Mouse (Mus musculus) heart, embryonic 11.5 days (tissue): ENCODE results near the gene Rnf150. TPM values are rescaled to one million over a fixed set of nuclear protein-coding genes. Genes with fewer than 3 reads are reported as not detected.

Experiments
- ATAC-seq: fragments of 200-750 bp; cut with Nextera tagmentation; replicated peaks from 2 replicates; pipeline ENCODE4 v1.8.0; 2017; ENCODE audit warnings: moderate library complexity; ENCODE audit not compliant: insufficient number of reproducible peaks, low FRiP score, low TSS enrichment
- H3K27ac ChIP-seq: fragments of 300-500 bp; sonication (generic); 2 replicates; pipeline ENCODE4 v1.5.1; 2014; ENCODE audit warnings: mild to moderate bottlenecking, low read depth, low read length
- H3K27me3 ChIP-seq: fragments of 300-500 bp; sonication (generic); 2 replicates; pipeline ENCODE4 v1.6.1; 2014; ENCODE audit warnings: mild to moderate bottlenecking, low read length, mixed read lengths; ENCODE audit not compliant: control insufficient read depth, insufficient read depth
- H3K36me3 ChIP-seq: fragments of 300-500 bp; sonication (generic); 2 replicates; pipeline ENCODE4 v1.6.1; 2014; ENCODE audit warnings: mild to moderate bottlenecking, low read length, moderate library complexity, mixed read lengths; ENCODE audit not compliant: control insufficient read depth, insufficient read depth
- H3K4me1 ChIP-seq: fragments of 300-500 bp; sonication (generic); 2 replicates; pipeline ENCODE4 v1.6.1; 2014; ENCODE audit warnings: low read length; ENCODE audit not compliant: control insufficient read depth, insufficient read depth
- H3K4me2 ChIP-seq: fragments of 300-500 bp; sonication (generic); 2 replicates; pipeline ENCODE4 v1.6.1; 2014; ENCODE audit warnings: mild to moderate bottlenecking, moderate library complexity
- H3K4me3 ChIP-seq: fragments of 300-500 bp; sonication (generic); 2 replicates; pipeline ENCODE4 v1.5.1; 2014; ENCODE audit warnings: low read depth, low read length
- H3K9ac ChIP-seq: fragments of 300-500 bp; sonication (generic); 2 replicates; pipeline ENCODE4 v1.6.1; 2014; ENCODE audit warnings: mild to moderate bottlenecking, low read depth, low read length, moderate library complexity
- H3K9me3 ChIP-seq: fragments of 300-500 bp; sonication (generic); replicated peaks from 2 replicates; pipeline ENCODE4 v1.6.1; 2016; ENCODE audit warnings: low read length; ENCODE audit not compliant: control insufficient read depth
- WGBS: fragments of 180-500 bp; shearing (Covaris S2); extraction: QIAGEN DNeasy Blood & Tissue Kit; methylation state at CpG from one replicate; pipeline ENCODE4 v1.1.7; 2014; ENCODE audit not compliant: insufficient replicate concordance; 5-methylcytosine and 5-hydroxymethylcytosine counted together
- polyA plus RNA-seq: library from polyadenylated mRNA; unstranded; fragments of >200 nt; fragmentation: Nextera tagmentation; extraction: Ambion mirVana; gene quantifications from 2 replicates; pipeline ENCODE4 v1.2.1, GENCODE M21; 2014

The Rnf150 gene
- polyA plus RNA-seq, result 0.62 and 1.1 TPM in 2 replicates

GRCm38 (mm10) chr8:82863041-82863744, at the start of gene Rnf150:
Rnf150 (plus strand) TSS chr8:82863356.
- peak within 1 kb of the TSS; percentile 87 for H3K4me2 ChIP-seq
- WGBS, result under 1% methylated on average over 39 of the region's 39 CpGs
- H3K4me1 ChIP-seq, result no peaks in the 10 kb centered on the region
- peak within 1 kb of the TSS; percentile 81 for H3K9ac ChIP-seq
- H3K36me3 ChIP-seq, result no peaks in the 10 kb centered on the region
- peak; percentile 65 for ATAC-seq
- H3K27me3 ChIP-seq, result 0 out of 2 replicates have a peak, but pooled peaks cover 4% of the 10 kb centered on the region
- H3K9me3 ChIP-seq, result no peaks in the 10 kb centered on the region
- peak within 1 kb of the TSS; percentile 77 for H3K4me3 ChIP-seq
- H3K27ac ChIP-seq, result peak within 1 kb of the TSS; percentile 54; the same call in 1 of the 2 replicates

GRCm38 (mm10) chr8:82826135-82827046, 36.8 kb upstream of the Rnf150 start:
- Histone ChIP-seq H3K4me3 (no peak overlapping the region), H3K27me3 (no peaks in the 10 kb centered on the region), H3K36me3 (no peaks in the 10 kb centered on the region), H3K27ac (no peak overlapping the region), H3K4me1 (no peaks in the 10 kb centered on the region), H3K9ac (no peak overlapping the region), H3K9me3 (no peaks in the 10 kb centered on the region), H3K4me2 (no peak overlapping the region)
- WGBS, result 69% methylated on average over 11 of the region's 11 CpGs
- ATAC-seq, result no peak

GRCm38 (mm10) chr8:82840415-82840814, 22.7 kb upstream of the Rnf150 start:
- Histone ChIP-seq H3K36me3 (no peaks in the 10 kb centered on the region), H3K4me2 (no peak overlapping the region), H3K9ac (no peak overlapping the region), H3K27ac (no peak overlapping the region), H3K4me3 (no peak overlapping the region), H3K4me1 (no peaks in the 10 kb centered on the region), H3K27me3 (no peaks in the 10 kb centered on the region), H3K9me3 (no peaks in the 10 kb centered on the region)
- no peak for ATAC-seq
- 73% methylated on average over 3 of the region's 3 CpGs for WGBS

- H3K27me3 ChIP-seq, result no peaks in the 10 kb centered on the region
- 24% methylated on average over 1 of the region's 1 CpGs for WGBS
- H3K9ac ChIP-seq, result no peak overlapping the region
- no peaks in the 10 kb centered on the region for H3K9me3 ChIP-seq
- H3K27ac ChIP-seq, result no peak overlapping the region
- no peak for ATAC-seq
- H3K4me2 ChIP-seq, result no peak overlapping the region
- no peak overlapping the region for H3K4me3 ChIP-seq
- no peaks in the 10 kb centered on the region for H3K4me1 ChIP-seq
- H3K36me3 ChIP-seq, result no peaks in the 10 kb centered on the region
These were observed 22.2 kb upstream of the Rnf150 start for GRCm38 (mm10) chr8:82840963-82841362.

GRCm38 (mm10) chr8:82841520-82842142, 21.5 kb upstream of the Rnf150 start:
- H3K4me1 ChIP-seq, result no peaks in the 10 kb centered on the region
- 46% methylated on average over 6 of the region's 6 CpGs for WGBS

GRCm38 (mm10) chr8:82843697-82844096, 19.5 kb upstream of the Rnf150 start:
- Histone ChIP-seq H3K27ac (no peak overlapping the region), H3K27me3 (no peaks in the 10 kb centered on the region), H3K4me3 (no peak overlapping the region), H3K4me1 (no peaks in the 10 kb centered on the region), H3K36me3 (no peaks in the 10 kb centered on the region), H3K9ac (no peak overlapping the region), H3K9me3 (no peaks in the 10 kb centered on the region), H3K4me2 (no peak overlapping the region)
- WGBS, result 40% methylated on average over 1 of the region's 1 CpGs
- no peak for ATAC-seq

More at GRCm38 (mm10) chr8:82841520-82842142, 21.5 kb upstream of the Rnf150 start:
- Histone ChIP-seq H3K4me2 (no peak overlapping the region), H3K36me3 (no peaks in the 10 kb centered on the region), H3K27ac (no peak overlapping the region), H3K9ac (no peak overlapping the region), H3K9me3 (no peaks in the 10 kb centered on the region), H3K27me3 (no peaks in the 10 kb centered on the region), H3K4me3 (no peak overlapping the region)
- ATAC-seq, result no peak

GRCm38 (mm10) chr8:82844413-82844812, 18.7 kb upstream of the Rnf150 start:
- H3K4me1 ChIP-seq, result no peaks in the 10 kb centered on the region
- no peaks in the 10 kb centered on the region for H3K36me3 ChIP-seq
- H3K9me3 ChIP-seq, result no peaks in the 10 kb centered on the region
- 28% methylated on average over 1 of the region's 1 CpGs for WGBS
- H3K9ac ChIP-seq, result no peak overlapping the region
- H3K4me3 ChIP-seq, result no peak overlapping the region
- no peak overlapping the region for H3K27ac ChIP-seq
- H3K27me3 ChIP-seq, result no peaks in the 10 kb centered on the region
- no peak overlapping the region for H3K4me2 ChIP-seq
- ATAC-seq, result no peak

GRCm38 (mm10) chr8:82846098-82846497, 17.1 kb upstream of the Rnf150 start:
- H3K27me3 ChIP-seq, result no peaks in the 10 kb centered on the region
- no peaks in the 10 kb centered on the region for H3K4me1 ChIP-seq
- WGBS, result 70% methylated on average over 2 of the region's 2 CpGs
- no peak overlapping the region for H3K4me2 ChIP-seq
- H3K9me3 ChIP-seq, result no peaks in the 10 kb centered on the region
- no peak for ATAC-seq
- H3K27ac ChIP-seq, result no peak overlapping the region
- H3K4me3 ChIP-seq, result no peak overlapping the region
- no peak overlapping the region for H3K9ac ChIP-seq
- H3K36me3 ChIP-seq, result no peaks in the 10 kb centered on the region
